Mouse (Mus musculus) E14TG2a.4 (cell line): ENCODE data around the gene Lingo2.
A peak's percentile ranks its signal among the peaks of the same experiment; 100 is the strongest.

Source experiments
- H3K27me3 ChIP-seq: 2 replicates; pipeline ENCODE4 v1.6.1; 2014; ENCODE audit warnings: low read length, control low read depth; ENCODE audit not compliant: insufficient read depth
- H3K36me3 ChIP-seq: 2 replicates; pipeline ENCODE4 v1.6.1; 2014; ENCODE audit warnings: low read length, control low read depth; ENCODE audit not compliant: insufficient read depth
- H3K4me1 ChIP-seq: replicated peaks from 2 replicates; pipeline ENCODE4 v1.6.1; 2014; ENCODE audit warnings: low read depth, low read length, control low read depth
- H3K4me3 ChIP-seq: replicated peaks from 2 replicates; pipeline ENCODE4 v1.5.1; 2014; ENCODE audit warnings: mild to moderate bottlenecking, low read length
- H3K9me3 ChIP-seq: 2 replicates; pipeline ENCODE4 v1.6.1; 2014; ENCODE audit warnings: low read length, control low read depth
- CTCF ChIP-seq: conservative IDR thresholded peaks from 2 replicates; pipeline ENCODE4 v1.5.1; 2014; ENCODE audit warnings: low read length
- NANOG ChIP-seq: IDR thresholded peaks from 2 replicates; pipeline ENCODE4 v1.6.1; 2014; ENCODE audit warnings: borderline replicate concordance, low read length, mixed read lengths
- POU5F1 ChIP-seq: IDR thresholded peaks from 2 replicates; pipeline ENCODE4 v1.6.1; 2014; ENCODE audit warnings: low read length, borderline replicate concordance

Gene Lingo2

GRCm38 (mm10) chr4:36951150-36951954 is at the start of gene Lingo2:
Gene Lingo2, minus strand, starts transcription at chr4:36951747.
- no peaks in the 10 kb centered on the region for H3K36me3 ChIP-seq
- no peak for TF ChIP-seq CTCF
- no peak for TF ChIP-seq NANOG
- no peak for TF ChIP-seq POU5F1
- H3K27me3 ChIP-seq: peaks cover 47% of the 10 kb centered on the region
- peak within 1 kb of the TSS; percentile 79 for H3K4me3 ChIP-seq
- H3K9me3 ChIP-seq: peaks cover 4% of the 10 kb centered on the region
- H3K4me1 ChIP-seq: peaks cover 21% of the 10 kb centered on the region

GRCm38 (mm10) chr4:36973358-36973757 is 21.8 kb upstream of the Lingo2 start:
- H3K27me3 ChIP-seq: no peaks in the 10 kb centered on the region
- TF ChIP-seq CTCF: no peak
- TF ChIP-seq NANOG: no peak
- no peak for TF ChIP-seq POU5F1
- no peaks in the 10 kb centered on the region for H3K9me3 ChIP-seq
- no peaks in the 10 kb centered on the region for H3K36me3 ChIP-seq
- no peaks in the 10 kb centered on the region for H3K4me1 ChIP-seq
- H3K4me3 ChIP-seq: no peak overlapping the region

- H3K4me1 ChIP-seq: peaks cover 21% of the 10 kb centered on the region
- no peaks in the 10 kb centered on the region for H3K36me3 ChIP-seq
- peaks cover 47% of the 10 kb centered on the region for H3K27me3 ChIP-seq
- no peak for TF ChIP-seq NANOG
- TF ChIP-seq POU5F1: no peak
- no peak for TF ChIP-seq CTCF
- peaks cover 4% of the 10 kb centered on the region for H3K9me3 ChIP-seq
- H3K4me3 ChIP-seq: peak overlapping the region; percentile 79; the same call in 1 of the 2 replicates
These were observed 1.2 kb upstream of the Lingo2 start for GRCm38 (mm10) chr4:36952431-36953429.

- Histone ChIP-seq H3K9me3 (peaks cover 4% of the 10 kb centered on the region), H3K36me3 (no peaks in the 10 kb centered on the region), H3K27me3 (peaks cover 47% of the 10 kb centered on the region), H3K4me3 (peak overlapping the region; percentile 79), H3K4me1 (peaks cover 21% of the 10 kb centered on the region)
- no peak for TF ChIP-seq NANOG
These were observed 338 bp upstream of the Lingo2 start for GRCm38 (mm10) chr4:36951955-36952215.

- TF ChIP-seq CTCF: no peak
- no peak for TF ChIP-seq NANOG
- no peak for TF ChIP-seq POU5F1
- peak overlapping the region; percentile 79 for H3K4me3 ChIP-seq
- H3K9me3 ChIP-seq: peaks cover 4% of the 10 kb centered on the region
- no peaks in the 10 kb centered on the region for H3K36me3 ChIP-seq
- peaks cover 21% of the 10 kb centered on the region for H3K4me1 ChIP-seq
- H3K27me3 ChIP-seq: peaks cover 47% of the 10 kb centered on the region
These were observed 777 bp downstream of the Lingo2 start for GRCm38 (mm10) chr4:36950790-36951149.

GRCm38 (mm10) chr4:36950021-36950751 is 1.4 kb downstream of the Lingo2 start:
- Histone ChIP-seq H3K4me3 (peak overlapping the region; percentile 79), H3K36me3 (no peaks in the 10 kb centered on the region), H3K4me1 (peaks cover 21% of the 10 kb centered on the region), H3K27me3 (peaks cover 47% of the 10 kb centered on the region), H3K9me3 (peaks cover 4% of the 10 kb centered on the region)
- TF ChIP-seq NANOG (no peak), POU5F1 (no peak), CTCF (no peak)

GRCm38 (mm10) chr4:36890810-36891209 is 60.7 kb downstream of the Lingo2 start:
- no peaks in the 10 kb centered on the region for H3K27me3 ChIP-seq
- no peaks in the 10 kb centered on the region for H3K4me1 ChIP-seq
- TF ChIP-seq CTCF: no peak
- no peak for TF ChIP-seq POU5F1
- no peak for TF ChIP-seq NANOG
- no peaks in the 10 kb centered on the region for H3K36me3 ChIP-seq
- H3K4me3 ChIP-seq: no peak overlapping the region
- no peaks in the 10 kb centered on the region for H3K9me3 ChIP-seq

GRCm38 (mm10) chr4:36890365-36890764 is 61.2 kb downstream of the Lingo2 start:
- Histone ChIP-seq H3K4me3 (no peak overlapping the region), H3K36me3 (no peaks in the 10 kb centered on the region), H3K27me3 (no peaks in the 10 kb centered on the region), H3K4me1 (no peaks in the 10 kb centered on the region), H3K9me3 (no peaks in the 10 kb centered on the region)
- TF ChIP-seq POU5F1: no peak
- no peak for TF ChIP-seq NANOG
- TF ChIP-seq CTCF: no peak
